Mouse (Mus musculus): Measurements from ENCODE around the gene Pabpn1. TPM values are rescaled to one million over a fixed set of nuclear protein-coding genes. Genes with fewer than 3 reads are reported as not detected.

Pabpn1 gene
- 89.5 and 99.0 TPM in 2 replicates for polyA plus RNA-seq (2014; fragmentation: Nextera tagmentation; extraction: Ambion mirVana)

DNA sequence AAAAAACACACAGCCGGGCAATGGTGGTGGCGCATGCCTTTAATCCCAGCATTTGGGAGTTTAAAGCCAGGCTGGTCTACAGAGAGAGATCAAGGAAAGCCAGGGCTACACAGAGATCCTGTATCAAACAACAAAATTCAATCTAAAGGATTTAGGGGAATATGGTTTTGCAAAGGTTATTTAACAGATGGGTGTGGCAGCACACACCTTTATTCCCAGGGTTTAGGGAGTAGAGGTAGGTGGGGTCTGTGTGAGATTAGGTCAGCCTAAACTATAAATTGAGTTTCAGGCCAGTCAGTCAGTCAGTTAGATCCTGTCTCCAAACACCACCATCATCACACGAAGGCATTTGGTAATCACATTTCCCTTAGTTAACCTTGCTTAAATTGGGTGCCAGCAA lies at the start of gene Pabpn1:
Gene Pabpn1 (plus strand): TSS at position 301 of the 400 bp plus-strand sequence.
- H3K27ac ChIP-seq (ENCODE audit: low read depth, low read length): peak within 1 kb of the TSS; percentile 83
- peaks cover 21% of the 10 kb centered on the region for H3K4me1 ChIP-seq (ENCODE audit: control insufficient read depth, insufficient read depth, low read length)
- H3K9ac ChIP-seq (ENCODE audit: low read depth, low read length): peak within 1 kb of the TSS; percentile 62
- H3K36me3 ChIP-seq (ENCODE audit: control insufficient read depth, insufficient read depth, low read length): peaks cover 11% of the 10 kb centered on the region
- H3K9me3 ChIP-seq (replicated peaks; ENCODE audit: control insufficient read depth, low read length): no peaks in the 10 kb centered on the region
- WGBS (ENCODE audit: insufficient replicate concordance): 97% methylated on average over 3 of the region's 3 CpGs
- peak within 1 kb of the TSS; percentile 77 for H3K4me2 ChIP-seq
- H3K27me3 ChIP-seq (ENCODE audit: control insufficient read depth, insufficient read depth, low read length): no peaks in the 10 kb centered on the region
- ATAC-seq (replicated peaks; ENCODE audit: insufficient number of reproducible peaks, low FRiP score, low TSS enrichment): no peak
- peak within 1 kb of the TSS; percentile 96 for H3K4me3 ChIP-seq (ENCODE audit: low read depth, low read length)

- Histone ChIP-seq H3K27ac (ENCODE audit: low read depth, low read length) (no peak overlapping the region), H3K4me1 (ENCODE audit: control insufficient read depth, insufficient read depth, low read length) (no peaks in the 10 kb centered on the region), H3K36me3 (ENCODE audit: control insufficient read depth, insufficient read depth, low read length) (no peaks in the 10 kb centered on the region), H3K9ac (ENCODE audit: low read depth, low read length) (no peak overlapping the region), H3K9me3 (replicated peaks; ENCODE audit: control insufficient read depth, low read length) (no peaks in the 10 kb centered on the region), H3K27me3 (ENCODE audit: control insufficient read depth, insufficient read depth, low read length) (no peaks in the 10 kb centered on the region; the same call in 1 of the 2 replicates), H3K4me2 (no peak overlapping the region), H3K4me3 (ENCODE audit: low read depth, low read length) (no peak overlapping the region)
- no peak for ATAC-seq (replicated peaks; ENCODE audit: insufficient number of reproducible peaks, low FRiP score, low TSS enrichment)
- 3% methylated on average over 4 of the region's 4 CpGs for WGBS (ENCODE audit: insufficient replicate concordance)
These were observed 48.8 kb upstream of the Pabpn1 start for GRCm38 (mm10) chr14:54843461-54843860.

- H3K36me3 ChIP-seq (ENCODE audit: control insufficient read depth, insufficient read depth, low read length): peaks cover 4% of the 10 kb centered on the region
- no peak overlapping the region for H3K27ac ChIP-seq (ENCODE audit: low read depth, low read length)
- no peaks in the 10 kb centered on the region for H3K9me3 ChIP-seq (replicated peaks; ENCODE audit: control insufficient read depth, low read length)
- no peaks in the 10 kb centered on the region for H3K27me3 ChIP-seq (ENCODE audit: control insufficient read depth, insufficient read depth, low read length)
- ATAC-seq (replicated peaks; ENCODE audit: insufficient number of reproducible peaks, low FRiP score, low TSS enrichment): no peak
- H3K4me1 ChIP-seq (ENCODE audit: control insufficient read depth, insufficient read depth, low read length): no peaks in the 10 kb centered on the region
- H3K9ac ChIP-seq (ENCODE audit: low read depth, low read length): no peak overlapping the region
- no peak overlapping the region for H3K4me2 ChIP-seq
- H3K4me3 ChIP-seq (ENCODE audit: low read depth, low read length): no peak overlapping the region
- 89% methylated on average over 3 of the region's 3 CpGs for WGBS (ENCODE audit: insufficient replicate concordance)
These were observed 36.6 kb upstream of the Pabpn1 start for GRCm38 (mm10) chr14:54855726-54856125.

DNA sequence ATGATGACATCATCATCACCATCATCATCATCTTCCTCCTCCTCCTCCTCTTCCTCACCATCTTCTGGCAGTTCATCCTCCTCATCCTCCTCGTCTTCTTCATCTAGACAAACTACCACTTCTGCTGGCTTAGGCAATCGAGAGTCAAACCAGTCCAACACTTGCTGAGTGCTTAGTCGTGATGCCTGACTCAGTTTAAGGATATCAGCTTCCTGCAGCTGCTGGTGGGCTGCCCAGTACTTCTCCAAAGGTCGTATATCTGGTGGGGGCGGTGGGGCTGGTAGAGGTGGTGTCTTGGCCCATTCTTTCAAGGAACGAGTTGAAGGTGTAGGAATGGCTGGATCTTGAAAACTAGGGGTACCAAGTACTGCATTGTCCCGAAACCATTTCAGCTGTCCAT lies 35.6 kb upstream of the Pabpn1 start:
- WGBS (ENCODE audit: insufficient replicate concordance): 73% methylated on average over 7 of the region's 7 CpGs
- no peak for ATAC-seq (replicated peaks; ENCODE audit: insufficient number of reproducible peaks, low FRiP score, low TSS enrichment)

DNA sequence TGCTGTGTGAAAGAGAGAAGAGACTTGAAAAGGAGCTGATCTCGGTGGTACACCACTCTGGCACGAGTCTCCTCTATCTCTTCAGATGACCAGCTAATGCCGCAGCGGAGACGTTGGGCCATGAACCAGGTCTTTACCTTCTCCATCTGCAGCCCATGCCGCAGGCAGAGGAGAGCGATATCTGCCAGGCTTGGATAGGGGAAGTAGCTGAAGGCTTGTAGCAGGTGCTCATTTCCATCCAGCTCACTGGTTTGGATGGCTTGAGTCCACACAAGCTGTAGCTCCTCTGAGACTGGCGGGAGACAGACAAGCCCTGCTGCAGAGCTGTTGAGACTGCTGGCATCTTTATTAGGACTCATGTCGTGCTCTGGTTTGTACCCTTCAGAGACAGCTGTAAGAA lies 34.4 kb upstream of the Pabpn1 start:
- no peak for ATAC-seq (replicated peaks; ENCODE audit: insufficient number of reproducible peaks, low FRiP score, low TSS enrichment)
- H3K27ac ChIP-seq (ENCODE audit: low read depth, low read length): no peak overlapping the region
- 79% methylated on average over 9 of the region's 9 CpGs for WGBS (ENCODE audit: insufficient replicate concordance)
- no peaks in the 10 kb centered on the region for H3K9me3 ChIP-seq (replicated peaks; ENCODE audit: control insufficient read depth, low read length)
- no peak overlapping the region for H3K4me2 ChIP-seq
- no peaks in the 10 kb centered on the region for H3K4me1 ChIP-seq (ENCODE audit: control insufficient read depth, insufficient read depth, low read length)
- peaks cover 4% of the 10 kb centered on the region for H3K36me3 ChIP-seq (ENCODE audit: control insufficient read depth, insufficient read depth, low read length)
- H3K4me3 ChIP-seq (ENCODE audit: low read depth, low read length): no peak overlapping the region
- no peak overlapping the region for H3K9ac ChIP-seq (ENCODE audit: low read depth, low read length)
- no peaks in the 10 kb centered on the region for H3K27me3 ChIP-seq (ENCODE audit: control insufficient read depth, insufficient read depth, low read length)

More for the DNA sequence above, 35.6 kb upstream of the Pabpn1 start:
- peaks cover 4% of the 10 kb centered on the region for H3K36me3 ChIP-seq (ENCODE audit: control insufficient read depth, insufficient read depth, low read length)
- no peaks in the 10 kb centered on the region for H3K9me3 ChIP-seq (replicated peaks; ENCODE audit: control insufficient read depth, low read length)
- H3K4me1 ChIP-seq (ENCODE audit: control insufficient read depth, insufficient read depth, low read length): no peaks in the 10 kb centered on the region
- H3K4me2 ChIP-seq: no peak overlapping the region
- no peak overlapping the region for H3K9ac ChIP-seq (ENCODE audit: low read depth, low read length)
- no peaks in the 10 kb centered on the region for H3K27me3 ChIP-seq (ENCODE audit: control insufficient read depth, insufficient read depth, low read length)
- no peak overlapping the region for H3K4me3 ChIP-seq (ENCODE audit: low read depth, low read length)
- H3K27ac ChIP-seq (ENCODE audit: low read depth, low read length): no peak overlapping the region

GRCm38 (mm10) chr14:54860511-54860910 lies 31.8 kb upstream of the Pabpn1 start:
- H3K9me3 ChIP-seq (replicated peaks; ENCODE audit: control insufficient read depth, low read length): no peaks in the 10 kb centered on the region
- H3K27me3 ChIP-seq (ENCODE audit: control insufficient read depth, insufficient read depth, low read length): no peaks in the 10 kb centered on the region
- H3K36me3 ChIP-seq (ENCODE audit: control insufficient read depth, insufficient read depth, low read length): no peaks in the 10 kb centered on the region
- H3K4me2 ChIP-seq: no peak overlapping the region
- H3K9ac ChIP-seq (ENCODE audit: low read depth, low read length): no peak overlapping the region
- H3K4me3 ChIP-seq (ENCODE audit: low read depth, low read length): no peak overlapping the region
- WGBS (ENCODE audit: insufficient replicate concordance): 35% methylated on average over 2 of the region's 2 CpGs
- H3K27ac ChIP-seq (ENCODE audit: low read depth, low read length): no peak overlapping the region
- no peaks in the 10 kb centered on the region for H3K4me1 ChIP-seq (ENCODE audit: control insufficient read depth, insufficient read depth, low read length)
- no peak for ATAC-seq (replicated peaks; ENCODE audit: insufficient number of reproducible peaks, low FRiP score, low TSS enrichment)

GRCm38 (mm10) chr14:54863501-54864312 lies 28.6 kb upstream of the Pabpn1 start:
- Histone ChIP-seq H3K27me3 (ENCODE audit: control insufficient read depth, insufficient read depth, low read length) (no peaks in the 10 kb centered on the region), H3K4me2 (peak overlapping the region; percentile 91), H3K4me1 (ENCODE audit: control insufficient read depth, insufficient read depth, low read length) (no peaks in the 10 kb centered on the region), H3K9me3 (replicated peaks; ENCODE audit: control insufficient read depth, low read length) (no peaks in the 10 kb centered on the region), H3K4me3 (ENCODE audit: low read depth, low read length) (peak overlapping the region; percentile 87), H3K36me3 (ENCODE audit: control insufficient read depth, insufficient read depth, low read length) (no peaks in the 10 kb centered on the region), H3K9ac (ENCODE audit: low read depth, low read length) (peak overlapping the region; percentile 89), H3K27ac (ENCODE audit: low read depth, low read length) (peak overlapping the region; percentile 75)
- WGBS (ENCODE audit: insufficient replicate concordance): under 1% methylated on average over 48 of the region's 56 CpGs
- ATAC-seq (replicated peaks; ENCODE audit: insufficient number of reproducible peaks, low FRiP score, low TSS enrichment): peak; percentile 100

DNA sequence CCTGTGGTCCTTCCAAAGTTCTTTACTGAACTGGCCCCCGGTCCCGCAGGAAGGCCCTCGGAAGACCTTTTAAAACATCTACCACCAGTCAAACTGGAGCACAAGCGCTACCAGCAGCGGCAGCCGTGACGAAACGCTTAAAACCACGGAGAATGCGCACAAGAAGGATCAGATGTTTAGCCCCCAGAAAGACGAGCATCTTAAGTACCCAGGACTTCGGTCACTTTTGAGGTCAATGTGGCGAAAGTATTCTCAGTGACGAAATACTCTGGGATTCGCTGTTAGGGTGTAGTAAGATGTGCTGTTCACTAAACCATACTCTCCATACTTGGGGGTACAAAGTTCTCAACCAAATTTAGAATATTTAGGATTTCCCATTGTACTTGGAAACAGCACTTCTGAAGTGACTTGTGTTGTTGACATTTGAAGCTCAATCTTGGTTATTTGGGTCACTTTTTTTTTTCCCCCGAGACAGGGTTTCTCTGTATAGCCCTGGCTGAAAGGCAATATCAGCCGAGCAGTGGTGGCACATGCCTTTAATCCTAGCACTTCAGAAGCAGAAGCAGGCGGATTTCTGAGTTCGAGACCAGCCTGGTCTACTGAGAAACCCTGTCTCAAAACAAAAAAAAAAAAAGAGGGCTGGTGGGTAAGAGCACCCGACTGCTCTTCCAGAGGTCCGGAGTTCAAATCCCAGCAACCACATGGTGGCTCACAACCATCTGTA lies 27.8 kb upstream of the Pabpn1 start:
- no peak for ATAC-seq (replicated peaks; ENCODE audit: insufficient number of reproducible peaks, low FRiP score, low TSS enrichment)
- H3K9ac ChIP-seq (ENCODE audit: low read depth, low read length): peak overlapping the region; percentile 89
- WGBS (ENCODE audit: insufficient replicate concordance): 15% methylated on average over 21 of the region's 21 CpGs

More for the DNA sequence above, 27.8 kb upstream of the Pabpn1 start:
- Histone ChIP-seq H3K4me1 (ENCODE audit: control insufficient read depth, insufficient read depth, low read length) (no peaks in the 10 kb centered on the region), H3K36me3 (ENCODE audit: control insufficient read depth, insufficient read depth, low read length) (no peaks in the 10 kb centered on the region), H3K9me3 (replicated peaks; ENCODE audit: control insufficient read depth, low read length) (no peaks in the 10 kb centered on the region), H3K4me2 (peak overlapping the region; percentile 91), H3K27ac (ENCODE audit: low read depth, low read length) (peak overlapping the region; percentile 68; the same call in 1 of the 2 replicates), H3K4me3 (ENCODE audit: low read depth, low read length) (peak overlapping the region; percentile 87), H3K27me3 (ENCODE audit: control insufficient read depth, insufficient read depth, low read length) (no peaks in the 10 kb centered on the region)

Measured in heart, embryonic 11.5 days (tissue).